Mouse (Mus musculus): ENCODE measurements around the gene Icam1.

DNA sequence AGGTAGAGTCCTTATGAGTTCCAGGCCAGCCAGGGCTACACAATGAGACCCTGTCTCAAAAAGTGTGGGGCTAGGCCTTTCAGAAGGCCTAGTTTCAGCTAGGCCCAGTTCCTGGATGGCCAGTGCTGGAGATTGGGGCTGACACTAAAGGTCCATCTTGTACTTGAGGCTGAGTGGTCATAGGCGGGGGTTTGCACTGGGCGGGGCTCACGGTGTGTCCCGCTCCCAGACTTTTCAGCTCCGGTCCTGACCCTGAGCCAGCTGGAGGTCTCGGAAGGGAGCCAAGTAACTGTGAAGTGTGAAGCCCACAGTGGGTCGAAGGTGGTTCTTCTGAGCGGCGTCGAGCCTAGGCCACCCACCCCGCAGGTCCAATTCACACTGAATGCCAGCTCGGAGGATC is 11.1 kb downstream of the Icam1 start:
- TF ChIP-seq CTCF (IDR thresholded peaks at IDR 0.05; ENCODE audit: low read depth, low read length) (no peak), TAL1 (conservative IDR thresholded peaks at IDR 0.05; ENCODE audit: low read depth, low read length) (no peak), GATA1 (IDR thresholded peaks at IDR 0.05; ENCODE audit: borderline replicate concordance, low read length) (no peak), GATA2 (IDR thresholded peaks at IDR 0.05; ENCODE audit: borderline replicate concordance, low read depth, low read length) (no peak), POLR2AphosphoS5 (IDR thresholded peaks at IDR 0.05; ENCODE audit: insufficient replicate concordance, low read depth, low read length) (no peak)

All from G1E (cell line).